Mouse (Mus musculus) forebrain, embryonic 10.5 days (tissue): ENCODE measurements around the gene Kirrel3. TPM values are rescaled to one million over a fixed set of nuclear protein-coding genes. Genes with fewer than 3 reads are reported as not detected.

Experiments used
- DNase-seq: peaks from one replicate; pipeline ENCODE4 v3.0.0-alpha.2; 2017; ENCODE audit warnings: low spot score; ENCODE audit errors: extremely low spot score
- H3K27ac ChIP-seq: fragments of 300-500 bp; sonication (generic); 2 replicates; pipeline ENCODE4 v1.5.1; 2016; ENCODE audit warnings: mild to moderate bottlenecking
- H3K27me3 ChIP-seq: fragments of 300-500 bp; sonication (generic); 2 replicates; pipeline ENCODE4 v1.6.1; 2016; ENCODE audit warnings: mild to moderate bottlenecking; ENCODE audit not compliant: poor library complexity, severe bottlenecking
- H3K36me3 ChIP-seq: fragments of 300-500 bp; sonication (generic); replicated peaks from 2 replicates; pipeline ENCODE4 v1.6.1; 2016; ENCODE audit warnings: mild to moderate bottlenecking, moderate library complexity
- H3K4me1 ChIP-seq: fragments of 300-500 bp; sonication (generic); 2 replicates; pipeline ENCODE4 v1.6.1; 2016
- H3K4me3 ChIP-seq: fragments of 300-500 bp; sonication (generic); 2 replicates; pipeline ENCODE4 v1.5.1; 2016; ENCODE audit warnings: mild to moderate bottlenecking, moderate library complexity
- H3K9me3 ChIP-seq: fragments of 300-500 bp; sonication (generic); 2 replicates; pipeline ENCODE4 v1.6.1; 2016; ENCODE audit warnings: mild to moderate bottlenecking, moderate library complexity
- WGBS: fragments of 180-500 bp; shearing (Covaris S2); methylation state at CpG from one replicate; pipeline ENCODE4 v1.1.7; 2016; 5-methylcytosine and 5-hydroxymethylcytosine counted together
- polyA plus RNA-seq: library from polyadenylated mRNA; unstranded; fragments of >200 nt; fragmentation: Nextera tagmentation; extraction: Ambion mirVana; gene quantifications from 2 replicates; pipeline ENCODE4 v1.2.1, GENCODE M21; 2016

The Kirrel3 gene
- polyA plus RNA-seq, 1 experiment from 2014 or later, result 3.0 TPM

DNA sequence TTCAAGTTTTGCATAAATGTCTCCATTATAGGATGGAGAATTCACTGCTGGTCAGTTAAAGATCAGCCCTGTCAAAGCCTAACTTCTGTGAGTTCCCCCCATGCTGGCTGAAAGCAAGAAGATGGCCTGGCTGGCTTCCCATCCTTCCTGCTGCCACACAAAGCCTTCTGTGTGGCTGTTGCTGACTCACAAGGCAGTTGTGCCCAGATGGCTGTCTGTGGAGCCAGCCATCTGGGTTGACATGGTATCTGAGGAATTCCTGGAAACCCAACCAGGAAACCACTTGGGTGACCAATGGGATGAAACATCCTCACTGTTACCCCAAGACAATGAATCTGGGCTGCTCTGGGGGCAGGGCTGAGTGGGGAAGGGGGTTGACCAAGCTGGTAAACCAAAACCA, 500.5 kb downstream of the Kirrel3 start:
- Histone ChIP-seq H3K27ac (no peak overlapping the region), H3K4me1 (peaks cover 8% of the 10 kb centered on the region), H3K9me3 (no peaks in the 10 kb centered on the region), H3K36me3 (no peaks in the 10 kb centered on the region), H3K27me3 (0 out of 2 replicates have a peak, but pooled peaks cover 15% of the 10 kb centered on the region), H3K4me3 (no peak overlapping the region)
- no peak for DNase-seq

- Histone ChIP-seq H3K9me3 (no peaks in the 10 kb centered on the region), H3K4me3 (no peak overlapping the region), H3K36me3 (no peaks in the 10 kb centered on the region), H3K4me1 (peaks cover 15% of the 10 kb centered on the region), H3K27me3 (0 out of 2 replicates have a peak, but pooled peaks cover 15% of the 10 kb centered on the region), H3K27ac (no peak overlapping the region)
- no peak for DNase-seq
- WGBS, result 93% methylated on average over 12 of the region's 12 CpGs
Measured at GRCm38 (mm10) chr9:34987422-34988148, 501.9 kb downstream of the Kirrel3 start.

- no peak overlapping the region for H3K4me3 ChIP-seq
- no peaks in the 10 kb centered on the region for H3K9me3 ChIP-seq
- H3K27me3 ChIP-seq, result 0 out of 2 replicates have a peak, but pooled peaks cover 15% of the 10 kb centered on the region
- peaks cover 15% of the 10 kb centered on the region for H3K4me1 ChIP-seq
- WGBS, result 90% methylated on average over 3 of the region's 3 CpGs
- no peaks in the 10 kb centered on the region for H3K36me3 ChIP-seq
- no peak overlapping the region for H3K27ac ChIP-seq
- no peak for DNase-seq
Measured at GRCm38 (mm10) chr9:34988683-34989082, 503.0 kb downstream of the Kirrel3 start.

GRCm38 (mm10) chr9:34992201-34992600, 506.5 kb downstream of the Kirrel3 start:
- Histone ChIP-seq H3K27me3 (peaks cover 26% of the 10 kb centered on the region), H3K4me3 (no peak overlapping the region), H3K27ac (no peak overlapping the region), H3K9me3 (no peaks in the 10 kb centered on the region), H3K36me3 (no peaks in the 10 kb centered on the region), H3K4me1 (peaks cover 31% of the 10 kb centered on the region)
- DNase-seq, result no peak
- WGBS, result 52% methylated on average over 4 of the region's 4 CpGs

GRCm38 (mm10) chr9:34993467-34994211, 507.9 kb downstream of the Kirrel3 start:
- H3K27ac ChIP-seq, result no peak overlapping the region
- H3K4me3 ChIP-seq, result no peak overlapping the region
- peaks cover 28% of the 10 kb centered on the region for H3K27me3 ChIP-seq
- 86% methylated on average over 4 of the region's 4 CpGs for WGBS
- H3K36me3 ChIP-seq, result no peaks in the 10 kb centered on the region
- peaks cover 38% of the 10 kb centered on the region for H3K4me1 ChIP-seq
- no peaks in the 10 kb centered on the region for H3K9me3 ChIP-seq
- DNase-seq, result no peak

- Histone ChIP-seq H3K36me3 (no peaks in the 10 kb centered on the region), H3K4me1 (peaks cover 36% of the 10 kb centered on the region), H3K9me3 (no peaks in the 10 kb centered on the region), H3K27me3 (peaks cover 28% of the 10 kb centered on the region), H3K27ac (peak overlapping the region; percentile 20; the same call in 1 of the 2 replicates), H3K4me3 (no peak overlapping the region)
- WGBS, result 82% methylated on average over 2 of the region's 2 CpGs
- no peak for DNase-seq
Measured at GRCm38 (mm10) chr9:34995078-34995477, 509.4 kb downstream of the Kirrel3 start.

DNA sequence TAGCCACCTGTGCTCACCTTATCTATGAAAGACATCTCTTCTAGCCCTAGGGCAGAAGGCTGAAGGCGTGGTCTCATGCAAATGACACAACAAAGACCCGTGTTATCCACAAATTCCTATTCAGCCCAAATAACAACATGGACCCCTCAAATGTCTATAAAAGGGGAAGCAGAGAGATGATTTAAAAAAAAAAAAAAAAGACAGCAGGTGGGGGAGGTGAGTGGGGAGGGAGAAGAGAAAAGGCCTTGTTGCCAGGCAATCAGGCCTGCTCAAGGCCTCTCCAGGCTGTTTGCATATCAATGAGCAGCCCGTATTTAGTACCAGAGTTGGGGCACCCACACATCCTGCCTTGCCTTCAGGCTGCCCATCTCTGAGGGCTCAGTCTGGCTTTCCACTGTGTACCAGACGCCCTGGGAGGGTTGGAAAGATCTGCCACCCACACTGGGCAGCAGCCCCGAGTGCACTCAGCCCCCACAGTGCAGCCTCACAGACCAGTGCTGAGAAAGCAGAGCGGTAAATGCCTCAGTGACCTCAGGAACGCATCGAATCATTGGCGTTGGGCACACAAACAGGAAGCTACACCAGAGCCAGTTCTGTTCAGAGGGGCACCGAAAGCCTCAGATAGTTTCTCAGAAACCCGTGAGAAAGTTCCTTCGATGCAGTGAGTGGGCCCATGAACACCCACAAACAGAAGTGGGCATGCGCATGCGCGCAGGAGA, 510.1 kb downstream of the Kirrel3 start:
- WGBS, result 46% methylated on average over 15 of the region's 15 CpGs
- H3K9me3 ChIP-seq, result no peaks in the 10 kb centered on the region
- H3K27me3 ChIP-seq, result peaks cover 28% of the 10 kb centered on the region
- no peak overlapping the region for H3K4me3 ChIP-seq
- H3K4me1 ChIP-seq, result peaks cover 36% of the 10 kb centered on the region
- H3K27ac ChIP-seq, result peak overlapping the region; percentile 71
- no peaks in the 10 kb centered on the region for H3K36me3 ChIP-seq
- DNase-seq, result no peak

- 60% methylated on average over 9 of the region's 9 CpGs for WGBS
- no peak for DNase-seq
- Histone ChIP-seq H3K4me1 (peaks cover 27% of the 10 kb centered on the region), H3K27ac (no peak overlapping the region), H3K4me3 (no peak overlapping the region), H3K9me3 (0 out of 2 replicates have a peak, but pooled peaks cover 4% of the 10 kb centered on the region), H3K36me3 (no peaks in the 10 kb centered on the region), H3K27me3 (peaks cover 28% of the 10 kb centered on the region)
Measured at GRCm38 (mm10) chr9:34997880-34998865, 512.5 kb downstream of the Kirrel3 start.

GRCm38 (mm10) chr9:35004113-35004512, 518.4 kb downstream of the Kirrel3 start:
- no peak overlapping the region for H3K4me3 ChIP-seq
- DNase-seq, result no peak
- 0 out of 2 replicates have a peak, but pooled peaks cover 4% of the 10 kb centered on the region for H3K9me3 ChIP-seq
- 94% methylated on average over 4 of the region's 4 CpGs for WGBS
- H3K36me3 ChIP-seq, result no peaks in the 10 kb centered on the region
- peaks cover 5% of the 10 kb centered on the region for H3K4me1 ChIP-seq
- no peaks in the 10 kb centered on the region; the same call in 1 of the 2 replicates for H3K27me3 ChIP-seq
- H3K27ac ChIP-seq, result no peak overlapping the region

DNA sequence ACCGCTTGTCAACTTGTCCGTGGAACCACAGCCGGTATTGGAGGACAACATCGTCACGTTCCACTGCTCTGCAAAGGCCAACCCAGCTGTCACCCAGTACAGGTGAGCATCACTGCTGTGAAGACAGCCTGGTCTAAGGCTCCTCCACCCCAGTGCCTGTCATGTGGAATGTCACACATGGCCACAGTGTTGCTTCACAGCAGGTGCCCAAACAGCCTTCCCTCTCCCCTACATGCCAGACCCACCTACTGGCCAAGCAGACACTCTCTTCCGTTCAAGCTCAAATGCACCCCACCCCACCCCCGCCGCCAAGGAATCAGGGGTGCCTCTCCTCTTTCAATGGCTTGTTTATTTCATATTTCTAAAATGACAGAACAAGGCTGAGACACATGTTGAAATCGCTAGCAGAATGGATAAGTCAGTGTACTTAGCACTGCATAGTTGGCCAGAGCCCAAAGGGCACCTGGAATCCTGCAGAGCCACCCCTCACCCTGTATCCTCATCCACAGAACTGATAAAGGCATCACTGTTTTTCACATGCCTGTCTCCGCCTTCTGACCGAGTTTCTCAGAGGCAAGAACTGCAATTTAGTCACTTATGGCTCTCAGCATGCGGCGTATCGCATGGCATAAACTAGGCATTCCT, 522.1 kb downstream of the Kirrel3 start:
- Histone ChIP-seq H3K4me3 (no peak overlapping the region), H3K27me3 (no peaks in the 10 kb centered on the region), H3K27ac (no peak overlapping the region), H3K4me1 (peaks cover 5% of the 10 kb centered on the region), H3K36me3 (no peaks in the 10 kb centered on the region), H3K9me3 (no peaks in the 10 kb centered on the region)
- DNase-seq, result no peak
- 90% methylated on average over 14 of the region's 14 CpGs for WGBS

DNA sequence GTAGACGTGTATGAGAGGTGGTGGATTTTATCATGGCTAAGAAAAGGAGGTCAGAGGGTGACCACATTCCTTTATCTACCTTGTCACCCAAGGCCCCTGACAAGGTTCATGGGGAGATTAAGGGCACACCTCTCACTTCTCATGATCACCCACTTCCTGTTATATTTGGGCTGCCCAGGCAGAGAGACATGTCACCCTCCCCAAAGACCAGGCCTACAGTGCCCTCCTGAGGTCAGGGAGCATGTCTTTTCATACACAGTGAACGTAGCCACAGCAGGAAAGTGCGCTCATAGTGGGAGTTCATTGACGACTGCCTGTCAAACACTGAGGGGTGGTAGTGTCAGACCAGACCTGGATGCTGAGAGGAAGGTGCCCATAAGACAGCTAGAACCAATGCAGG, 531.1 kb downstream of the Kirrel3 start:
- Histone ChIP-seq H3K36me3 (no peaks in the 10 kb centered on the region), H3K9me3 (no peaks in the 10 kb centered on the region), H3K27ac (no peak overlapping the region), H3K27me3 (peaks cover 35% of the 10 kb centered on the region), H3K4me1 (peaks cover 13% of the 10 kb centered on the region), H3K4me3 (no peak overlapping the region)
- 57% methylated on average over 4 of the region's 4 CpGs for WGBS
- no peak for DNase-seq
